ENCODE assay signal across 12 mouse cellular contexts in the genomic region with DNA sequence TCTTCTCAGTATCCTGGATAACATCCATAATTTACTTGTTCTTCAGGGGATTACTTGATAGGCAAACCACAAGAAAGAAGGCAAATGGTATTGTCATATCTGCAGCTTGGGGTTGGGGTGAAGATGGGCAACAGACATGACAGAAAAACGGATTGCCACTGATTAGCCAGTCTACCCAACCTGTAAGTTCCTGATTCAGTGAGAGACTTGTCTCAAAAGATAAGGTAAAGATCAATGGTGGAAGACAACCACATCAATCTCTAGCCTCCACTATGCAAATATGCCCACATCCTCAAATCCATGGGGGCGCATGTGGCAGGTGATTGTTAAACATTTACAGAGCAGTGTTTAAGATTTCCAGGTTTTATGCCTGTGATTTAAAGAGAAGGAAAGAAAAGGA.
"Had no signal": no experiment of that assay in that cellular context is flagged by ENCODE, and none has a peak within 500 bp of the region (broad histone marks: within the 10 kb centered on the region; RNA-seq: fewer than 3 reads in every experiment).

No protein-coding gene starts in this region.

- DNase-seq: liver, postnatal 0 days; lung, adult 2 months; lung, postnatal 14 days; lung, postnatal 36 days; retina, postnatal 1 day; right cerebral cortex, adult 18-20 months; right cerebral cortex, postnatal 14 days; thymus, adult 2 months; thymus, postnatal 25 days had no signal

- ATAC-seq: liver, postnatal 0 days; lung, postnatal 0 days; midbrain, embryonic 13.5 days; midbrain, embryonic 15.5 days had no signal
